Mouse (Mus musculus) gonadal fat pad, adult 2 months (tissue): ENCODE results near the gene Brms1l. TPM values are rescaled to one million over a fixed set of nuclear protein-coding genes. Genes with fewer than 3 reads are reported as not detected.
"Not testable (repeated sequence)": the region's sequence is repeated elsewhere in the genome, so short reads cannot be mapped to it uniquely, and the experiment has no call there.

Source experiments
- DNase-seq: peaks from one replicate; pipeline ENCODE4 v3.0.0-alpha.2; 2012; ENCODE audit warnings: low read depth
- polyA plus RNA-seq: library from polyadenylated mRNA; depleted of rRNA; stranded (reverse); fragments of >200 nt; gene quantifications from 2 replicates; pipeline ENCODE4 v1.2.3, GENCODE M21; 2012; rRNA removed

Gene Brms1l
- polyA plus RNA-seq = 13.8 and 14.6 TPM in 2 replicates

DNA sequence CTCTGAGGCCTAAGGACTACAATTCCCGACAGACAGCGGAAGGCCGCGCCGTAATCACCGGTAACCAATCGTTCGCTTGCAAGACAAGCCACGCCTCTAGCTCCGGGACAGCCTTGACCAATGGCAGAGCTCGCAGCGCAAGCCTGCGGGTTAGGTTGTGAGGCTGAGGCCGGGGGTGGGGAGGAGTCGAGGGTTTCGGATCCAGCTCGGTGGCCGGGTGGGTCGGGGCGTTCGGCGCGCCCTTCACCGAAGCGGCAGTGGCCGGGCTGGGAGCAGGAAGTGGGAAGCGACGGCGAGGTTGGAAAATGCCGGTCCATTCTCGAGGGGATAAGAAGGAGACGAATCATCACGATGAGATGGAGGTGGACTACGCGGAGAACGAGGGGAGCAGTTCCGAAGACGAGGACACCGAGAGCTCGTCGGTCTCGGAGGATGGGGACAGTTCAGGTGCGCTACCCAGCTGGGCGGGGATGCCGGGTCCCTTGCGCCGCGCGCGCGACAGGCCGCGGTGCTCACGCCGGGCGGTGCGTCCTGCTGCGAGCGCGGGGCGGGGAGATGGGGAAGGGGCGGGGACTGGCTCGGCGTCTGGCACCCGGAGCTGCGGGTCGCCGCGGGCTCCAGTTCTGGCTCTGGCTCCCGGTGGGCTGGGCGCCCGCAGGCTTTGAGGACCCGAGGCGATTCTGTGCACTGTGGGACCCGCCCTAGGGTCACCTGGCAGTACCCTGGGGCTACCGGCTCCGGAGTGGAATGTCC is at the start of gene Brms1l:
Gene Brms1l (plus strand): TSS at position 126 of the 753 bp plus-strand sequence.
- peak; percentile 66 for DNase-seq

DNA sequence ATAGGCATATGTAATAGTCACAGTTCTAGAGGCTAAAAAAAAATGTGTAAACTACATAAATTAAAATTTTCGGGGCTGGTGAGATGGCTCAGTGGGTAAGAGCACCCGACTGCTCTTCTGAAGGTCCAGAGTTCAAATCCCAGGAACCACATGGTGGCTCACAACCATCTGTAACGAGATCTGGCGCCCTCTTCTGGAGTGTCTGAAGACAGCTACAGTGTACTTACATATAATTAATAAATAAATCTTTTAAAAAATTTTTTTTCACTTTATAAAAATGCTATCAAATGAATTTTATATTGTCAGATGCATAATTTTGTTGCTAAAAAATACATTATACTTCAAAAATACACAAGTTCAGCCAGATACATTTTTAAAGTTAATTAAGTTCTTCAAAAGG is 41.6 kb upstream of the Brms1l start:
- not testable (repeated sequence) for DNase-seq

GRCm38 (mm10) chr12:55797103-55797502 is 39.0 kb upstream of the Brms1l start:
- no peak for DNase-seq

DNA sequence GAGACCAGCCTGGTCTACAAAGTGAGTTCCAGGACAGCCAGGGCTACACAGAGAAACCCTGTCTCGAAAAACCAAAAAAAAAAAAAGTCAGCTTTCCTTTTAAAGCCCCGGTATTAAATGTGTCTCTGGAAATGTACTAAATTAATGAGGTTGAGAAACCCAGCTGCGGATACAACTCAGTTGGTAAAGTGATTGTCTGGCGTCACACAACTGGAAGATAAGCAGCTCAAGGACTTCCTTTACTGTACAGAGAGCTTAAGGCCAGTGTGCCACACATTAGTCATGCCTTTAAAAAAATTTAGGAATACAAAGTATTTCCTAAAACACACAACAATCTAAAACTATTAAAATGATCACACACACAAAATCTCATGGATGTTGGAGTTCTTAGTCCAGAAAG is 37.4 kb upstream of the Brms1l start:
- no peak for DNase-seq

- no peak for DNase-seq
Measured at GRCm38 (mm10) chr12:55800144-55800543, 36.0 kb upstream of the Brms1l start.

DNA sequence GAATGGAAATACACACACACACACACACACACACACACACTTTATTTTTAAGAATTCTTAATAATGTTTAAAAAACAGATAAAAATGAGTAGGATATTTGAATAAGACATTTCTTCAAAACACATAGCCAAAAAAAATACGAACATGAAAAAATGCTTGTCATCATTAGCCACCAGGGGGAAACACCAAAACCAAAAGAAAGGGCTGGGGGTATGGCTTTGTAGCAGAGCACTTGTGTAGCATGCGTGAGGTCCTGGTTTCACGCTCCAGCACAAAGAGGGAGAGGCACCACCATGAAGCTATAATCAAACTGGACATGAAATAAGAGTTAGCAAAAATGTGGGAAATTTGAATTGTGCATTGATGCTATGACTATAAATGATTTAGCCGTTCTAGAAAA is 35.0 kb upstream of the Brms1l start:
- no peak for DNase-seq

DNA sequence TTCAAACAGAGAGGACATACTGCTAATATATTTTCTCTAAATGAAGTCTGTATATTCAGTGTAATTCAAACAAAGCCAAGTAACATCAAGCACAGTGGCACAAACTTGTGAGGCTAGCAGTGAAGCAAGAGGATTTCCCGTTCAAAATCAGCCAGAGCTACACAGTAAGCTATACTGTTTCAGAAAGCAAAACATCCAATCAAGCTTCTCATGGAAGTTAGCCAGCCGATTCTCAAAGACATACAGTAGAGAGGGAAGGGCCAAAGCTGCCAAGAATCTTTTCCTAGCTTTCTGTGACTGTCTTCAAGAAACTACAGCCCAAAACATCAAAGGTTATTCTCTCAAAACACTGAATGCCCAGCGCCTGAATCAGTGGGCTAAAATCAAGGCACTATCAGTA is 31.1 kb upstream of the Brms1l start:
- no peak for DNase-seq

DNA sequence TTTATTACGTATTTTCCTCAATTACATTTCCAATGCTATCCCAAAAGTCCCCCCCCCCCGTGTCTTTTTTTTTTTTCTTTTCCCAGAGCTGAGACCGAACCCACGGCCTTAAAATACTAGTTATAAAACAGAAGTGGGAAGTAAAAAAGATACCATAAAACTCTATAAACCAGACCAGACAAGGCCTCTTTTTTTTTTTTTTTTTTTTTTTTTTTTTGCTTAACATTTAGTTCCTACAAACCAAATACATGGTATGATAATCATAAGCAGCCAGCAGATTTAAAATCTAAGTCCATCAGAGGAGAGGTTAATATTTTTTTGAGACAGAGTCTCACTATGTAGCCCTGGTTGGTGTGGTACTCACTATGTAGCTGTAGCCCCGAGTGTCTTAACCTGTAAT is 19.6 kb upstream of the Brms1l start:
- DNase-seq = no peak

- no peak for DNase-seq
Measured at GRCm38 (mm10) chr12:55820119-55820660, 15.9 kb upstream of the Brms1l start.

GRCm38 (mm10) chr12:55820661-55821314 is 15.3 kb upstream of the Brms1l start, which contains the start of gene Ralgapa1:
Gene Ralgapa1 (minus strand): TSS chr12:55821167.
- no peak for DNase-seq

GRCm38 (mm10) chr12:55824027-55824426 is 12.1 kb upstream of the Brms1l start:
- no peak for DNase-seq

DNA sequence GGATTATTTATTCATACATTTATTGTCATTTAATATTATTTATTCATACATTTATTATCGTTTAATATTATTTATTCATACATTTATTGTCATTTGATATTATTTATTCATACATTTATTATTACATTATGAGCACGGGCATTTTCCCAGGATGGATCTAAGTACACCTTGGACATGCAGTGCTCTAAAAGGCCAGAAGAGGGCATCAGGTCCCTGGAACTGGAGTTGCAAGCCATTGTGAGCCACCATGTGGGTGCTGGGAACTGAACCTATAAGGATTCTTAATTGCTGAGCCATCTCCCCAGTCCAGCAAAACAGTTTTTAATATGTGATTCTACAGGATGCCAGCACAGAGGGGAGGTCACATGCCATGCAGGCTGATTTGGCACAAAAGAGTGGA is 10.6 kb upstream of the Brms1l start:
- no peak for DNase-seq

DNA sequence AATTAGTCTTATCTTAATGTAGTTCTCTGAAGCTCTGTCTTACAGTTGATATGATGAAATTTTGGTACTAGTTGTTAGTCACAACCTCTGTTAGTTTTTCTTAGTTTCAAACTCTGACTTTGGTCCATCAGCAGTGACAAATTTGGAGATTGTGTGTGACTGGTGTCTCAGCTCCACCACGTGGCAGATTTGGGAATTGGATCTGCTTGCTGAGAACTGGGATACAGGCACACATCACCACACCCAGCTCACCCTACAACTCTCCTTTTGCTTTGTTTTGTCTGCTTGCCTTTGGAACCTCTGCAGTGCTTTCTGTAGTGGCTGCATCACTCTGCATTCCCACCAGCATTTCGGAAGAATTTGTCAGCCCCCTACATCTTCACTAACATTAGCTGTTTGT is 5.0 kb upstream of the Brms1l start:
- DNase-seq = no peak

GRCm38 (mm10) chr12:55832961-55833360 is 3.2 kb upstream of the Brms1l start:
- DNase-seq = no peak

- no peak for DNase-seq
Measured at GRCm38 (mm10) chr12:55833906-55834625, 2.1 kb upstream of the Brms1l start.

DNA sequence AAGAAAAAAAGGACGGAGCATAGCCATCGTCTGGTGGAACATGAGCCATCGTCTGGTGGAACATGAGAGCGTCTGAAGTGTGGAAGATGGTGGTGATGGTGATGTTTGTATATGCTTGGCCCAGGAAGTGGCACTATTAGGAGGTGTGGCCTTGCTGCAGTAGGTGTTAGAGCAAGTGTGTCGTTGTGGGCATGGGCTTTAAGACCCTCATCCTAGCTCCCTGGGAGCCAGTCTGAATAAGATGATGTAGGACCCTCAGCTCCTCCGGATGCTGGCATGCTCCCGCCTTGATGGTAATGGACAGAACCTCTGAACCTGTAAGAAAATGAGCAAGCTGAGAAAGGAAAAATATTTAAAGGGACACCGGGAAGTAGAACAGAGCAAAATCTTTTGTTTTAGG is 1.2 kb upstream of the Brms1l start:
- DNase-seq = no peak

DNA sequence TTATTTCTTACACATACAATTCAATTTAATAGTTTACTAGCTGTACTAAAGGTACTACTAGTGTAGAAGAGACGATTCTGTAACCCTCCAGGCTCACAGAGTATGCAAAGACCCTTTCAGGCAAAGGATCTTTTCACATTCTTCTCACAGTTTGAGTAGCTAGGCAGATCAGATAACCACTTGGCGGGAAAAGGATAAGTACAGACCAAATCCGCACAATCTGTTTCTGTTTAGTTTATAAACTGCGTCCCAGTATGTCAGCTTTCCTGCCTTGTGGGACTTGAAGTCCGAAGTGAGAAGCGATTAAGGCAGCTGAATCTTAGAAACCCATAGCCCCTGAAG is 296 bp upstream of the Brms1l start:
- no peak for DNase-seq

- DNase-seq = no peak
Measured at GRCm38 (mm10) chr12:55837495-55837894, 1.4 kb downstream of the Brms1l start.

DNA sequence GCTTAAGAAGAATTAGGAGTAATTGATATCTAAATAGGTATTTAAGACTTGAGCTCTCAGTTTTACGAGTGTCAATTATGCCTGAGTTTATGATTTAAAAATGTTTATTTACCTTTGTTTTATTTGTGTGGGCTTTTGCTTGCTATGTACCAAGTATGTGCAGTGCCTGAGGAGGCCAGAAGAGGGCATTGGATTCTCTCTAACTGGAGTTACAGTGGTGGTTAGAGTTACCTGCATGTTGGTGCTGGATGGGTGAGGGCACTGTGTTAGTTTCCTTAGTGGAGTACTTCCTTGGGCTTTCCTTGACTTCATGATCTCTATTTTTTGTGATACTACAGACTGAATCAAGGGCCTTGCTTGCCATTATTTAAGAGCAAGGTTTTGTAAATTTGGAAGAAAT is 10.6 kb downstream of the Brms1l start:
- no peak for DNase-seq

- no peak for DNase-seq
Measured at GRCm38 (mm10) chr12:55847851-55848250, 11.7 kb downstream of the Brms1l start.

- no peak for DNase-seq
Measured at GRCm38 (mm10) chr12:55850650-55851049, 14.5 kb downstream of the Brms1l start.
